Mouse (Mus musculus): Measurements from ENCODE around the gene Olfr199. TPM values are rescaled to one million over a fixed set of nuclear protein-coding genes. Genes with fewer than 3 reads are reported as not detected.

Olfr199 gene
- total RNA-seq (2023): not detected

DNA sequence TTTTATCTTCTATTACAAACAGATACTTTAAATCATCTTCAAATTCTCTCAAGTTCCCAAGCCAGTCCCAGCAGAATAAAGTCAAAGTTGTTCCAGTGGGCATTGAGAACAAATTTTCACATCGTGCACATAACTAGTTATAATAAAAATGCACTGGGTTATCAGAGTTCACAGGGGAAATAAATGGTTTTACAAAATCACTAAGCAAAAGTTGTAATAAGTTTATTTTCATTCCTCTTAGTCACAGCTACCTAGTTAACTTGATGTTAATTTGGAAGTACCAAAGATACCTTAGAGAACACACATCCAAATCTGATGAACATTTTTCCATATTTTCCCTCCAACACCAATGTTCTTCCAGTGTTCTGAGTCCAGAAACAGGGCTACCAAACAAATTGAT, at the start of gene Olfr199:
Gene Olfr199, minus strand, starts transcription at position 101 of the 400 bp plus-strand sequence.

DNA sequence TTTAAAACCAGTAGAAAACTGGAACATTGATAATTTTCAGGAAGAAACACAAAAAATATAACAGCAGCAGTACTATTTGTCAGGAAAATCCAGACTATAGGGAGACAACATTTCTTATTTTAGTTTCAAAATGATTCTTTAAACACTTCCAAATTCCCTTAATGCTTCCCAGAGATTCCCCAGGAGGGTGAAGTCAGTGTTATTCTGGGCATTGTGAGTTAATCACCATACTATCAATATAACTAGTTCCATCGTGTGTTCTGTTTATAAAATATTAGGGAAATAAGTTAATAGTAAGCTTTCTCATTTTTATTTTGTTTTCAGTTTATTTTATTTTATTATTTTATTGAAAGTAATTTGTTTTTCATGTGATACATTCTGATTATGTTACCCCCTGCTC, 16.1 kb downstream of the Olfr199 start, which contains the start of gene Olfr198:
Gene Olfr198, minus strand, starts transcription at position 101 of the 400 bp plus-strand sequence.

DNA sequence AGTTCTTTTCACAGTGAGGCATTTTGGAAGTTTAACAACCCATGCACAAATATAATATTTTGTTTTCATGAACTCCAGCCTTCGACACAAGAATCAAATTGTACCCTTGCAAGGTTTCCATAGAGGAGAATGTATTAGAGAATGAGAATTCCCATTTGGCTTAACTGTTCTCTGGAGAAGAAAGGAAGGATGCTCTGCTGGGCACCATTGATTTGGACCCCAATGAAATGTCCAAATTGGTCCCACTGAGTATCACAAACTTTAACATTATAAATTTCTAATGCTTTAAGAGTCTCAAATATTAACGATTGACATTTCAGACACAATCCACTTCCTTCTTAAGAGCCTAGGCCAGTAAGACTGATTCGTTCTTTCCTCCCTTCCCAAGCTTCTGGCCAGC, 49.2 kb downstream of the Olfr199 start, which contains the start of gene Olfr196:
Gene Olfr196, minus strand, starts transcription at position 101 of the 400 bp plus-strand sequence.

Other genes starting within 250 kb of the Olfr199 start
- not detected for gene Olfr183, start 224.4 kb downstream of the Olfr199 start, total RNA-seq (2023)
- not detected for gene Olfr186, start 189.5 kb downstream of the Olfr199 start, total RNA-seq (2023)
- gene Olfr187, start 180.0 kb downstream of the Olfr199 start, total RNA-seq (2023): not detected
- not detected for gene Olfr190, start 141.8 kb downstream of the Olfr199 start, total RNA-seq (2023)
- not detected for gene Olfr191, start 129.9 kb downstream of the Olfr199 start, total RNA-seq (2023)
- gene Olfr193, start 107.9 kb downstream of the Olfr199 start, total RNA-seq (2023): not detected
- gene Olfr194, start 98.7 kb downstream of the Olfr199 start, total RNA-seq (2023): not detected
- not detected for gene Olfr195, start 72.7 kb downstream of the Olfr199 start, total RNA-seq (2023)
- not detected for gene Olfr196, start 49.3 kb downstream of the Olfr199 start, total RNA-seq (2023)
- gene Olfr198, start 16.2 kb downstream of the Olfr199 start, total RNA-seq (2023): not detected
- gene Olfr201, start 52.9 kb upstream of the Olfr199 start, total RNA-seq (2023): not detected
- not detected for gene Olfr202, start 67.0 kb upstream of the Olfr199 start, total RNA-seq (2023)
- not detected for gene Olfr203, start 79.1 kb upstream of the Olfr199 start, total RNA-seq (2023)
- not detected for gene Olfr204, start 98.5 kb upstream of the Olfr199 start, total RNA-seq (2023)
- gene Olfr205, start 111.4 kb upstream of the Olfr199 start, total RNA-seq (2023): not detected
- not detected for gene Olfr206, start 129.5 kb upstream of the Olfr199 start, total RNA-seq (2023)
- gene Olfr209, start 144.2 kb upstream of the Olfr199 start, total RNA-seq (2023): not detected
- gene Gabrr3, start 187.6 kb upstream of the Olfr199 start, total RNA-seq (2023): not detected